Mouse (Mus musculus) forebrain, embryonic 16.5 days (tissue): ENCODE results near the gene 4933427I04Rik. TPM values are rescaled to one million over a fixed set of nuclear protein-coding genes. Genes with fewer than 3 reads are reported as not detected.

Experiments
- polyA plus RNA-seq: library from polyadenylated mRNA; unstranded; fragments of >200 nt; fragmentation: Nextera tagmentation; extraction: Ambion mirVana; gene quantifications from 2 replicates; pipeline ENCODE4 v1.2.1, GENCODE M21; 2015

Gene 4933427I04Rik
- polyA plus RNA-seq, 1 experiment from 2014 or later = 0.09 TPM

Other genes with a start within 250 kb of the 4933427I04Rik start
- 75.0 and 82.9 TPM in 2 replicates for gene Macf1, start 175.3 kb upstream of the 4933427I04Rik start, polyA plus RNA-seq
- 348 and 362 TPM in 2 replicates for gene Ndufs5, start 141.5 kb upstream of the 4933427I04Rik start, polyA plus RNA-seq
- gene Akirin1, start 109.3 kb upstream of the 4933427I04Rik start, polyA plus RNA-seq = 74.1 and 74.6 TPM in 2 replicates
- 1.1 and 1.4 TPM in 2 replicates for gene Rhbdl2, start 71.8 kb upstream of the 4933427I04Rik start, polyA plus RNA-seq
- gene Mycbp, start 45.2 kb downstream of the 4933427I04Rik start, polyA plus RNA-seq = 34.1 and 38.8 TPM in 2 replicates
- gene Rragc, start 57.8 kb downstream of the 4933427I04Rik start, polyA plus RNA-seq = 44.7 and 54.8 TPM in 2 replicates
- gene 4930535I16Rik, start 58.3 kb downstream of the 4933427I04Rik start, polyA plus RNA-seq = not detected in 2 replicates